Mouse (Mus musculus) B cell, adult 2 months (primary cell): ENCODE data around the gene Smad1.

Experiments
- DNase-seq, 2 experiments: peaks; one replicate each; pipeline ENCODE4 v3.0.0; 2022

Gene Smad1

DNA sequence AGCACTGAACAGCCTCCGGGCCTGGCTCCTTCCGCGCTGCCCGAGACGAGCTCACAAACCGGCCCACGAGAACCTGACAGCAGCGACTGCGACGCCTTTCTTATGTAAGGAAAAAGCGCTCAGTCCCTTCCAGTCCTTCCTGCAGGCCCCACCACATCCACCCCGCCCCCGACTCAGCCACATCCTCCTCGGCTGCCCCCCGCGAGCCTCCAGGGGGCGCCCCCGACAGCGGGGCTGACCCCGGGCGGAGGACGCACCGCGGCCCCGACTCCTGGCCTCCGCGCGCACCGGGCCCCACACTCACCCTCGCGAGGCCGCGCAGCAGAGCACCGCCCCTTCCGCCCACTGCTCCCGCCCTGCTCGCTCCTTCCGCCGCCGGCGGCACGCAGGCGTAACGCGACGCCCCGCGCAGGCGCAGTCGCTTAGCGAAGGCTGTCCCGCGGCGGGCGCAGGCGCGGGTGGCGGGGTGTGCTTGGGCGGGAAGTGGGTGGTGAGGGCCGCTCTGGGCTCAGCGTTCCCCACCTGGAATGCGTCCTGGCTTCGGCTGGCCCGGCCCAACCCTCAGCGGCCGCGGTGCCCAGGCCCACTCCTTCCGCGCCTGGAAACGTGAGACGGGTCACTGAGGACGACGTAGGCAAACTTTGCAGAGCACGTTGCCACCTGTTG is 104.6 kb downstream of the Smad1 start, which contains the start of gene Mmaa:
Gene Mmaa (minus strand): TSS at position 328 of the 666 bp plus-strand sequence.
- DNase-seq, result peak; percentile 97 to 99

DNA sequence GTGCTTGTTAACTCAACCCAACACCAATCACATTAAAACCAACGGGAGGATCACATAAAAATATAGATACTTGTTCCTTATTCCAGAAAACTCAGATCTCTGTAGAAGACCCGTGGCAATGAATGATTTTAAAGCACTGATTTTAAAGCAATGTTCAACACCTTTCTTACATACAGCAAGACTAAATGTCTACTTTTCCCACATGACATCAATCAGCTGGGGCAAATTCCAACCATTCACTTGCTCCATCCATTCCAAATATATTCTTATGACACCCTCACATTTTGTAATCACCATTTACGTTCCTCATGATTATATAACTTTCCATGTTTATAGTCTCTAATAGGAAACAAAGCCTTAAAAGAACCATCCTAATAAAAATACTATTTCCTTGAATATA is 105.5 kb downstream of the Smad1 start:
- DNase-seq, result no peak

DNA sequence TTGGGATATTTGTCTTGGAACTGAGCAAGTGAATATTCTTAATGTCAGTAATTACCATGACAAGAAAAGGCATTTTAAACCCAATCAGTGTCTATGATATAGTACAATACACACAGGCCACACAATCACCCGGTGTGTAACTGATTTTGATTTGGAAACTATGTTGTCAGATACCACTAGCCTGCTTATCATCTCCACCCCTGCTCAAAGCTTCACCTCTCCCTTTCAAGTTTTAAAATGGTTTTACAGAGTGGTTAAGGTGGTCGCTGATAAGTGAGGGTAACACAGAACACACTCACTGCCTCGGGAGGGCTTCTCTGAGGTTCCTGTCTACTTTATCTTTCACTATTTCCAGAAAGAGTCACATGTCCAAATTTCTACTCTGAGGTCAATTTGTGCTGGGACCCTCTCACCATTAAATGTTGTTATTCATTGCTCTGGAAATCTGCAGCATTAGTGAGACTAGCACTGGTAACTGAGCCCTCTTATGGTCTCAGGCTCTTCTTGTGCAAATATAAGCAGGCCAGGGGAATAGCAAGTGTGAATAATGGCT is 106.5 kb downstream of the Smad1 start:
- no peak for DNase-seq

GRCm38 (mm10) chr8:79289592-79289991 is 109.7 kb downstream of the Smad1 start:
- no peak for DNase-seq

GRCm38 (mm10) chr8:79288681-79289080 is 110.6 kb downstream of the Smad1 start:
- DNase-seq, result no peak
